Mouse (Mus musculus) E14TG2a.4 (cell line): ENCODE results near the gene Txndc15.
A peak's percentile ranks its signal among the peaks of the same experiment; 100 is the strongest.

ENCODE experiments used
- H3K27me3 ChIP-seq: 2 replicates; pipeline ENCODE4 v1.6.1; 2014; ENCODE audit warnings: low read length, control low read depth; ENCODE audit not compliant: insufficient read depth
- H3K36me3 ChIP-seq: 2 replicates; pipeline ENCODE4 v1.6.1; 2014; ENCODE audit warnings: low read length, control low read depth; ENCODE audit not compliant: insufficient read depth
- H3K4me1 ChIP-seq: replicated peaks from 2 replicates; pipeline ENCODE4 v1.6.1; 2014; ENCODE audit warnings: low read depth, low read length, control low read depth
- H3K4me3 ChIP-seq: replicated peaks from 2 replicates; pipeline ENCODE4 v1.5.1; 2014; ENCODE audit warnings: mild to moderate bottlenecking, low read length
- H3K9me3 ChIP-seq: 2 replicates; pipeline ENCODE4 v1.6.1; 2014; ENCODE audit warnings: low read length, control low read depth
- CTCF ChIP-seq: conservative IDR thresholded peaks from 2 replicates; pipeline ENCODE4 v1.5.1; 2014; ENCODE audit warnings: low read length
- NANOG ChIP-seq: IDR thresholded peaks from 2 replicates; pipeline ENCODE4 v1.6.1; 2014; ENCODE audit warnings: borderline replicate concordance, low read length, mixed read lengths
- POU5F1 ChIP-seq: IDR thresholded peaks from 2 replicates; pipeline ENCODE4 v1.6.1; 2014; ENCODE audit warnings: low read length, borderline replicate concordance

Gene Txndc15

DNA sequence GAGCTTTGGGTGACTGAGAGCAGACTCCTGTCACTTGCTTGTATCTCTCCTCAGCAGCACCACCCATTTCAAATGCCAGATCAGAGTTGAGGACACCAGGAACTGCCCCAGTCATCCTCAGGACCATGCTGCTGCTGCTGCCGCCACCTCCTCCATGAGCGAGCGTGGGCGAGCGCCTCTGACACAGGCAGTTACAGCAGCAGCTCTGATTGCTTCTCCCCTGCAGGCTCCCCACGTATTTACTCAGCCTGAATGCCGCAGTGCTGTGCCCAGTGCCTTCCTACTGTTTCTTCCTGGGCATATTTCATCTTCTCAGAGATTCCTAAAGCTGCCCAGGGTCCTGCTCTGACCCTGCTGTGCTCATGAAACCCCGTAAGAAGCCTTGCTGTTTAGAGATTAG, 27.9 kb downstream of the Txndc15 start:
- H3K27me3 ChIP-seq, result no peaks in the 10 kb centered on the region; the same call in 1 of the 2 replicates
- no peaks in the 10 kb centered on the region for H3K36me3 ChIP-seq
- TF ChIP-seq POU5F1 (no peak), CTCF (no peak), NANOG (no peak)
- H3K4me3 ChIP-seq, result no peak overlapping the region
- H3K4me1 ChIP-seq, result peaks cover 46% of the 10 kb centered on the region
- H3K9me3 ChIP-seq, result no peaks in the 10 kb centered on the region

DNA sequence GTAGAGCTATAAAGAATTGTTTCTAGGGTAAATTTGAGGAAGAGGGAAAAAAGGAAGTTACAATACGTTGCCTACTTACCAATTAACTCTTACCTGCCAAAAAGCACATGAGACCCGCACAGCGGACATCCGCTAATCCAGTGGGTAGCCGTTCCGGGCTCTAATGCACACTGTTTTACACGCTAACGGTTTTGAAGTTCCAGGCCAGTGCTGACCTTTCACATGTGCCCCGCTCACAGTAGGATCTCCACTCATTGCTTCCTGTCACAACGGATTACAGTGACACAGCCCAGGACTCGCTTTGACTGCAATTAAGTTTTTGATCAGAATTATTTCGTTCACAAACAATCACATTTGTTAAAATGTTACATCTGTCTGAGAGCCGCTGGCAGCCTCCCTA, 39.9 kb downstream of the Txndc15 start:
- H3K4me3 ChIP-seq, result 0 out of 2 replicates have a peak overlapping the region, but pooled peaks have one; percentile 41
- no peaks in the 10 kb centered on the region for H3K36me3 ChIP-seq
- TF ChIP-seq CTCF (no peak), POU5F1 (no peak), NANOG (no peak)
- no peaks in the 10 kb centered on the region for H3K27me3 ChIP-seq
- peaks cover 30% of the 10 kb centered on the region for H3K4me1 ChIP-seq
- no peaks in the 10 kb centered on the region for H3K9me3 ChIP-seq

DNA sequence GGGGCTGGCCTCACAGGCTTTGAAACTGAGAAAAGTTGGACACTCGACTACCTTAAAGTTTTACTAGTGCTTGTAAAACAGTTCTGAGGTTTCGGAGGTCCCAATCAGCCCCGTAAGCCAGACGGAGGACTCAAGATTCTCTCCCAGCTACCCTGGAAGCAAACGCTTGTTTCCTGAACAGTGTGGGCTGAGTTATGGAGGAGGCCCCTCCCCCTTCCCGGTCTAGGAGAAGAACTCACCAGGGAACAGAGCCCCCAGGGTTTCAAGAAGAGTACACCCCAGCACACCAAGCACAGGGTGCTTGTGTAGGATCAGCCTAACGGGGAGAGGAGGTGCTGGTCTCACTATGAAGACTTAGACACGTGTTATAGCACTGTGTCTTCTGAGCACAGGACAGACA, 42.3 kb downstream of the Txndc15 start:
- TF ChIP-seq NANOG, result no peak
- TF ChIP-seq POU5F1, result no peak
- TF ChIP-seq CTCF, result no peak
- peaks cover 39% of the 10 kb centered on the region for H3K4me1 ChIP-seq
- H3K27me3 ChIP-seq, result no peaks in the 10 kb centered on the region
- no peaks in the 10 kb centered on the region for H3K36me3 ChIP-seq
- peak overlapping the region; percentile 48 for H3K4me3 ChIP-seq
- H3K9me3 ChIP-seq, result no peaks in the 10 kb centered on the region

- Histone ChIP-seq H3K27me3 (no peaks in the 10 kb centered on the region), H3K9me3 (no peaks in the 10 kb centered on the region), H3K4me1 (peaks cover 39% of the 10 kb centered on the region), H3K4me3 (no peak overlapping the region; the same call in 1 of the 2 replicates), H3K36me3 (no peaks in the 10 kb centered on the region)
- TF ChIP-seq CTCF (peak; percentile 36), NANOG (no peak), POU5F1 (no peak)
These were observed 43.2 kb downstream of the Txndc15 start for GRCm38 (mm10) chr13:55757645-55758044.

DNA sequence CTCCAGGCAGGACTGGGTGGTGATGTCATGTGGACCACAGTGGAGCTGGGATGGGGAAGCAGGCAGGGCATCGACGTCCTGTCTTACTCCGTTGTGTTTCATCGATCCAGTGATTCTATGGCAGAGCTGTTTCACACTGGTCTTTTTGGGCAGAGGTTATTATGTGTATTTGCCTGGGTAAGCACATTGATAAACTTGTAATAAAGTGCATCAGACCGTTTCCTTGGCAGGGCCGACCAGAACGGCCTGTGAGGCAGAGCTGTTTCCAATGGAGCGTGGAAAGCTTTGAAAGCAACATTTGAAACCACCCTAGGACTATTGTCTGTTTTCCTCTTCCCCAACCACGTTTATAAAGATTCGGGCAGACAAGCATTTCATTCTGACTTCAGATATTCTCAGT, 46.1 kb downstream of the Txndc15 start:
- 0 out of 2 replicates have a peak overlapping the region, but pooled peaks have one; percentile 27 for H3K4me3 ChIP-seq
- no peaks in the 10 kb centered on the region for H3K36me3 ChIP-seq
- TF ChIP-seq CTCF (no peak), POU5F1 (no peak), NANOG (no peak)
- H3K4me1 ChIP-seq, result peaks cover 34% of the 10 kb centered on the region
- no peaks in the 10 kb centered on the region for H3K27me3 ChIP-seq
- no peaks in the 10 kb centered on the region for H3K9me3 ChIP-seq

DNA sequence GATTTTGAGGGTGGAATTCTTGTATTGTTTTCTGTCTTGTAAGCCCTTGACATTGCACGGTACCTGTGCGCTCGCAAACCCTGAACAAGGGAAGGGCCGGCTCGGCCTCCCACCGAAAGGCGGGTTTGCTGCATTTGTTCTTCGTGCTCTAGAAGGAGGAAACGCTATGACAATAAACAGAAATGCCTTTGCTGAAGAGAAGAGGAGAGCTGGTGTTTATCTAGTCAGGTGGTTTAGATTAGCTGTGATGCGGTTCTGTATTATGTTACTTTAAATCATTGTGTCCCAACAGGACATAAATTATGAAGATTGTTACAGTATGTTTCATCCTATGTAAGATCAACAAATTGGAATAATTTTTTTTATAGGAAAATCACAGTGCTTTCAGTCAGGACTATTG, 47.0 kb downstream of the Txndc15 start:
- H3K9me3 ChIP-seq, result no peaks in the 10 kb centered on the region
- H3K4me1 ChIP-seq, result peaks cover 29% of the 10 kb centered on the region
- H3K36me3 ChIP-seq, result no peaks in the 10 kb centered on the region
- H3K27me3 ChIP-seq, result no peaks in the 10 kb centered on the region
- H3K4me3 ChIP-seq, result no peak overlapping the region
- TF ChIP-seq NANOG, result no peak
- TF ChIP-seq POU5F1, result no peak
- TF ChIP-seq CTCF, result no peak

- Histone ChIP-seq H3K9me3 (peaks cover 42% of the 10 kb centered on the region), H3K36me3 (peaks cover 8% of the 10 kb centered on the region; the same call in 1 of the 2 replicates), H3K27me3 (no peaks in the 10 kb centered on the region), H3K4me3 (no peak overlapping the region), H3K4me1 (no peaks in the 10 kb centered on the region)
- no peak for TF ChIP-seq CTCF
- TF ChIP-seq NANOG, result no peak
- TF ChIP-seq POU5F1, result no peak
These were observed 59.9 kb downstream of the Txndc15 start for GRCm38 (mm10) chr13:55774352-55774751.

DNA sequence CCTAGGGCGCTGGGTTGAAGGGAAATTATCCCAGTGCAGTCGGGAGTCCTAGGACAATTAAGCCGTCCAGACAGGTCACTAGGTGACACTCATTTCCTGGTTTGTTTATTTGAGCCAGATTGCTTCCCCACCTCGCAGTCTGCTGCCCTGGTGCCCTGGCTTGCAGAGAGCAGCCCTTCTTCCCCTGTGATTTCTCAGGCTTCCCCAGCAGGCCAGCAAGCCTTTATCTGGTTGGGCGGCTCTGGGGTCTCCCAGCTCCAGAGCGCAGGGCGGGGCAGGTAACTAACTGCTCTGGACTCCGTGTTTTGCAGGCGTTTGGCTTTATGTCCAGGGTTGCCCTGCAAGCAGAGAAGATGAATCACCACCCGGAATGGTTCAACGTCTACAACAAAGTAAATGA, 60.6 kb downstream of the Txndc15 start:
- peaks cover 43% of the 10 kb centered on the region for H3K9me3 ChIP-seq
- no peak overlapping the region for H3K4me3 ChIP-seq
- H3K27me3 ChIP-seq, result no peaks in the 10 kb centered on the region
- H3K4me1 ChIP-seq, result no peaks in the 10 kb centered on the region
- peaks cover 8% of the 10 kb centered on the region; the same call in 1 of the 2 replicates for H3K36me3 ChIP-seq
- TF ChIP-seq POU5F1 (no peak), CTCF (no peak), NANOG (no peak)
